Mouse (Mus musculus): ENCODE measurements around the gene Actg1.
A peak's percentile ranks its signal among the peaks of the same experiment; 100 is the strongest.

Actg1 gene

DNA sequence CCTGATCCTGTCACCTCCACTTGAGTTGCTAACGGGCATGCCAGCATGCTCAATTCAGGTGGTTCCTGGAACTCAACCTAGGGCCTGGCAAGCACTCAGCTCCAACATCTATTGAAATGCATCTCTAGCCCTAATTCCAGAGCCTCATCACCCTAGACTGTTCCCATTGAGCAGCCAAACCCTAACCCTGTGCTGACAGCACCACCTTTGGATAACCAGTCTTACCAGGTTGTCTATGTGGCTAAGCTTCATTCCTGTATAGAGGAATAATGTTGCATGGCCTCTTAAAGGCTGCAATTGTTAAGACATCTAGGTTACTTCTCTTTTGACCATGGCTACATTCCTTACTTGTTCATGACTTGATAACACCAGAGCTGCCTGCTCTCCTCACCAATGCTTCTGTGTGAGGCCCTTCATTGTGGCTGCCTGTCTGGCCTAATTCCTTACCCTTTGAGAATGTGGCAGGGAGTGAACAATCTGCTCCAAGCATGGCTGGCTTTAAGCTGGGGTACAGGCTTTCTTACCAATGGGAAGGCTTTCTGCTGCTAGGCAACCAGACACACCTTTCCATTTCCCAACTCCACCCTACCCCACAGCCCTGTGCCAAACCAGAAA lies 3.2 kb downstream of the Actg1 start:
- peak; percentile 80 for DNase-seq (ENCODE audit: low read depth, low spot score)

- peak; percentile 53 for DNase-seq (ENCODE audit: low read depth, low spot score)
Measured at GRCm38 (mm10) chr11:120344310-120344920, 3.9 kb downstream of the Actg1 start.

DNA sequence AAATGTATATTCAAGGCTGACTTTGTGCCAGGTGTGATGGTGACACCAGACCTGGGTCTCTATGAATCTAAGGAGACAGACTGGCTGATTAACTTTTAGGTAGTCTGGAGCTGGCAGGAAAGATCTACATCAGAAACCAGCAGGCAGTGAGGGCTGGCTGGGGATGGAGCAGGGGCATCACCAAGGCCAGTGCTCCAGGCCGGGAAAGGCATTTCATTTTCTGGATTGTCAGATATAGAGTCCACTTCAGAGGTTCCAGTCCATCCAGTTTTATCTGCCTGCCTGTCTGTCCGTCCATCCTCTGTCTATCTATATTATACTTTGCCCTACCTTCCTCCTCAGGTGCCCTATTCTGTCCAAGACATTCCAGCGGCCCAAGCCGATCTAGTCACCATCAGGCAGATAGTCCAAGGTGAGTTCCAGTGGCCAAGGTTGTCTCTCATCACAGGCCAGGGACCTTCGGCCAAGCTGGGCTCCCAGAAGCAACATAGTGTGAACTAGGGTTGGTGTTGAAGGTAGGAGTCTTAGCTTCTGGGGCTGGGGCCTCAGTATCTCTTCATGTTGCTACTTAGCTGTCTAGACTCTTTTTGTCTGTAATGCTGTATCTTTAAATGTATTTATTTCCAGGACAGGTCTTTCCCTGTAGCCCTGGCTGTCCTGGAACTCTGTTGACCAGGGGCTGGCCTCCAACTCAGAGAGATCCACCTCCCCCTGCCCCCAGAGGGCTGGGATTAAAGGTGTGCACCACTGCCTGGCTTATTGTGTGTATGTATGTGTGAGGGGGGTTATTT lies 4.6 kb downstream of the Actg1 start:
- no peak for DNase-seq (ENCODE audit: low read depth, low spot score)

DNA sequence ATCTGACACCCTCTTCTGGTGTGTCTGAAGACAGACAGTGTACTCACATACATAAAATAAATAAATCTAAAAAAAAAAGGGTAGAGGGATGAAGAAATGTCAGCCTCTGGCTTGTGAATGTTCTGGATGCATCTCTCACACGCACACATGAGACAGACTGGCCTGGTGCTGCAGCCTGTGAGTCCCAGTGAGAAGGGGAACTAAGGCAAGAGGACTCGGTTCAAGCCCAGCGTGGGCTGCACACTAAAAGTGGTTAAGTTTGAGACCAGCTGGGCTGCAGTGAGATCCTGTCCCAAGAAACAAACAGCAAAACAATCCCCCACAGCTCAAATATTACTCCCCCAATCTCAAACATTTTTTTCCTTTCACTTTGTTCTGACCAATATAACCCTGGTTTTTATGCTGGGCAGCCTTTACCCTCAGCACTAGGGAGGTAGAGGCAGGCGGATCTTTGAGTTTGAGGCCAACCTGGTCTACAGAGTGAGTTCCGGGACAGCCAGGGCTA lies 5.6 kb downstream of the Actg1 start:
- no peak for DNase-seq (ENCODE audit: low read depth, low spot score)

DNA sequence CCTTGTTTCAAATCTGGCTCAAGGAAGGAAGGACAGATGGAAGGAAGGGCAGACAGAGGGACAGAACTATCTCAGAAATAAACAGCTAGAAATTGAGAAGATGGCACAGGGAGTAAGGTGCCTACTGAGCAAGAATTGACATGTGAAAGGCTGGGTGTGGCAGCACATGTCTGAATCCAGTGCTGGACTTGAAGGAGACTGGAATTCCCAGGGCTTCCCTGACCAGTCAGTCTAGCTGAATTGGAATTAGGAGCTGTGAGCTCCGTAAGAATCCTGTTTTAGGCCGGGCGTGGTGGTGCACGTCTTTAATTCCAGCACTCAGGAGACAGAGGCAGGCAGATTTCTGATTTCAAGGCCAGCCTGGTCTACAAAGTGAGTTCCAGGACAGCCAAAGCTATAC lies 6.7 kb downstream of the Actg1 start:
- no peak for DNase-seq (ENCODE audit: low read depth, low spot score)

GRCm38 (mm10) chr11:120339978-120340513 lies 8.3 kb downstream of the Actg1 start:
- no peak for DNase-seq (ENCODE audit: low read depth, low spot score)

DNA sequence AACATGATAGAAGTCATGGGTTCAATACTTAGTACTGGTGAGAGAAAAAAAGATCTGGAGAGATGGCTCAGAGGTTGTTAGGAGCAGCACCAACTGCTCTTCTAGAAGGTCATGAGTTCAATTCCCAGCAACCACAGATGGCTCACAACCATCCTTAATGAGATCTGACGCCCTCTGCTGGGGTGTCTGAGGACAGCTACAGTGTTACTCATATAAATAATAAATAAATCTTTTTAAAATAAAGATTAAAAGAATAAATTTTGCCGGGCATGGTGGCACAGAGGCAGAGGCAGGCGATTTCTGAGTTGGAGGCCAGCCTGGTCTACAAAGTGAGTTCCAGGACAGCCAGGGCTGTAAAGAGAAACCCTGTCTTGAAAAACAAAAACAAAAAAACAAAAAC lies 9.6 kb downstream of the Actg1 start:
- no peak for DNase-seq (ENCODE audit: low read depth, low spot score)

DNA sequence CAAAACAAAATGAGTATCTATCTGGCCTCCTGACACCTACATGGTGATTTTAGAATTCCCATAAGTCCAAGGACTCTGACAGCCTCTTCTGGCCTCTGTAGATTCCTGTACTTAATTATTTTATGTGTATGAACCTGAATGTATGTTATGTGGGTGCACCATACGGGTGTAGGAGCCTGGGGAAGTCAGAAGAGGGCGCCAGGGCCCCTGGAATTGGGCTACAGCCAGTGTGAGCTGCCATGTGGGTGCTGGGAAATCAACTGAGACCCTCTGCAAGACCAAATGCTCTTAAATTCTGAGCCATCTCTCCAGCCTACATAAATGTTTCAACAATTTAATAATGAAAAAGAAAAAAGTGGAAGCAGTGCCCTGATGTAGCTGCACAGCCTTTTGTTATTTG lies 10.9 kb downstream of the Actg1 start:
- DNase-seq (ENCODE audit: low read depth, low spot score), result peak; percentile 37

GRCm38 (mm10) chr11:120335431-120336021 lies 12.8 kb downstream of the Actg1 start:
- no peak for DNase-seq (ENCODE audit: low read depth, low spot score)

DNA sequence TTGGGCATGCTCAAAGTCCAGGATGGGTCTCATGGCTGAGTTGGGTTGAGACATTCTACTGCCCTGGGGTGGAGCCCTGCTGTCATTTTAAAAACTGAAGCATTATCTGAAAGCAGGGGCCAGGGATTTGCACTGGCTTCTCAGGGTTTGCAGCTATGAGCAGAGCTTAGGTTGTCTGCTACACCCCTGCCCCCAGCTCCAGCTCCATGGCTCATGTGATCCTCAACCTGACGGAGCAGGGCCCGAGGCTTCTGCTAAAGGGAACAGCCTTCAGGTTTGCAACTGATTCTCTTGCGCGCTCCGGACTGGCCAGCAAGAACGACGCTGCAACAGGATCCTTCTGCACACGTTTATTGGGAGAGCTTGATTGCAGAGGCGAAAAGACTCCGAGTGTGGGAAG lies 28.2 kb downstream of the Actg1 start:
- DNase-seq (ENCODE audit: low read depth, low spot score), result no peak

DNA sequence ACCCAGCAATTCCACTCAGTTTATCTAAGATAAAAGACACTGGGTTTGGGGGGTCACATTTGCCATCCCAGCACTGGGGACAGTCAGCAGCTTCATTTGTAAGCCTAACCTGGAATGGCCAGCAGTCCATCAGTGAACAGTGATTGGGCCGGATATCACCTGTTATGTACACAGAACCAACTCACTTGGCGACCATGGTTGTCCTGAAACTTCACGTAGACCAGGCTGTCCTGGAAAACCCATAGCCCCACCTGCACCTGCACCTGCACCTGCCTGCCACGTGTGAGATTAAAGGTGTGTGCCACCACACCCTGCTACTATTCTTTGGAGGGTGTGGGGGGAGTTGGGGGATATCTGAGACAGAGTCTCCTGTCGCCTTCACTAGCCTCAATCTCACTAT lies 29.0 kb downstream of the Actg1 start:
- DNase-seq (ENCODE audit: low read depth, low spot score), result no peak

DNA sequence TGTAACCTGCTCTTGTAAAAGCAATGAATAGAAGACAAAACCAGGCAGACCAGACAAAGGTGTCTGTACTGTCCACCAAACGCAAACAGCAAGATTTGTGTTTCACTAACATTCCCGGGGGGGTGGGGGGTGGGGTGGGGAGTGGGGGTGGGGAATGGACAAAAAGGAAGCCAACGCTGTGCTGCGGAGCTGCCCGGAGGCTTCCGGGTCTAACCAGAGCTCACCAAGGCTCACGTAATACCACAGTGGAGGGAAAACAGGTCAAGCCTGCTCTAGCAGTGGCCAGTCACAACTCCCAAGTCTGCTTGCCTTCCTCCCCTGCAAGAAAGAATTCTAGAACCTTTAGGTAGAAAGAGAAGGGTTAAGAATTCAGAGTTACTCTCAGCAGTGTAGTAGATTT lies 30.9 kb downstream of the Actg1 start:
- no peak for DNase-seq (ENCODE audit: low read depth, low spot score)

DNA sequence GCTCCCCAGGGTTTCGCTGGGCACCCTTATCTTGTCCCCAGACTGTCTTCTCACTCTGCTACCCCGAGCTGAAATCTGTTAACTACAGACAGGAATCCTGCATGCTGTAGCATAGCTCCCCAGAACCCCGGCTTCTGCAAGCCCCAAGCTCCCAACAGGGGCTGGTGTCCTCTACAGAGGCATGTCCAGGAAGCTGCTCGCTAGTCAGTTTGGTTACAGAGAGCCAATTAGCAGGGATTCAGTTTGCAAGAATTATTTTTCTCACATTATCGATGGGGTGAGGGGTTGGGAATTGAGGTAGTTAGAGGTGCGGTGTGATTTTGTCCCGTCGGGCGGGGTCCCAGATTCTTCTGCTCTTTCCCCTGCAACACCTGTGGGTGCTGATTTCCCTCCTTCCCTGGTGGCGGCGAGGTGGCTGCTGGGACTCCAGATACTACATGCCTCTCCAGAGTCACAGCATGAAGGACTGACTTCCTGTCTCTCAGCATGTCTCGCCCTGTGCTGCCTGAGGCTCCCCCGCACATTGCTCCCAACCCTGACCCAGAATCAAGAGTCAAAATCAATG lies 31.6 kb downstream of the Actg1 start:
- DNase-seq (ENCODE audit: low read depth, low spot score), result no peak

- peak; percentile 70 for DNase-seq (ENCODE audit: low read depth, low spot score)
Measured at GRCm38 (mm10) chr11:120315832-120316689, 32.3 kb downstream of the Actg1 start.

- peak; percentile 52 for DNase-seq (ENCODE audit: low read depth, low spot score)
Measured at GRCm38 (mm10) chr11:120315416-120315761, 33.0 kb downstream of the Actg1 start.

DNA sequence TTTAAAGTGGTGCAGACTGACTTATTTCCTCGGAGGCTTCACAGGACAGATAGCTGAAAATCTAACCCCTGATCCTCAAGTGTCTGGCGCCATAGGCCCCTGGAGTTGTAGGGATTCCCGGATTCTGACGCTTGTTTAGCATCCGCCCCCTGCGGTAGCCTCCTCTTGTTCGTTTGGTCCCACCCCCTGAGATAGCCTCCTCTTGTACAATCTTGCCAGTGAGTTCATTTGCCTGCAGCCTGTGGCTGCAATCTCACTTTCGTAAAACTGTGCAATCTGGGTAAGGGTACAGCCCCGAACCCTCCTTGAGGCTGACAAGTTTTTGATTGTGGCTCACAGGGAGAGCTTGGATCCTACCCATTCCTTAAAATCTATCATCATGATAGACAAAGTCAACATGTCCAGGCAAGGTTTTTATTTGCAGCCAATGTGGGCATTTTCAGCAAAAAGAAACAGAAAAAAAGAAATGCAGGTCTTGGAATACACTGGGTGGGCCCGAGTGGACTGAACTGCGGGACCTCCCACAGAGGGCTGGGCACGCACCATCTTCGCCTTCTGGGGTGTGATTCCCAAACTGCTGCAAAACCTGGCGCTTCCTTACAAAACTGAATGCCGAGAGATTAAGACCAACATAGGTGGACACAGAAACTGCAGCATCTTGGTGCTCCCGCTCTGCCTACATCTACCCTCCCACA lies 33.5 kb downstream of the Actg1 start:
- DNase-seq (ENCODE audit: low read depth, low spot score), result peak; percentile 57

DNA sequence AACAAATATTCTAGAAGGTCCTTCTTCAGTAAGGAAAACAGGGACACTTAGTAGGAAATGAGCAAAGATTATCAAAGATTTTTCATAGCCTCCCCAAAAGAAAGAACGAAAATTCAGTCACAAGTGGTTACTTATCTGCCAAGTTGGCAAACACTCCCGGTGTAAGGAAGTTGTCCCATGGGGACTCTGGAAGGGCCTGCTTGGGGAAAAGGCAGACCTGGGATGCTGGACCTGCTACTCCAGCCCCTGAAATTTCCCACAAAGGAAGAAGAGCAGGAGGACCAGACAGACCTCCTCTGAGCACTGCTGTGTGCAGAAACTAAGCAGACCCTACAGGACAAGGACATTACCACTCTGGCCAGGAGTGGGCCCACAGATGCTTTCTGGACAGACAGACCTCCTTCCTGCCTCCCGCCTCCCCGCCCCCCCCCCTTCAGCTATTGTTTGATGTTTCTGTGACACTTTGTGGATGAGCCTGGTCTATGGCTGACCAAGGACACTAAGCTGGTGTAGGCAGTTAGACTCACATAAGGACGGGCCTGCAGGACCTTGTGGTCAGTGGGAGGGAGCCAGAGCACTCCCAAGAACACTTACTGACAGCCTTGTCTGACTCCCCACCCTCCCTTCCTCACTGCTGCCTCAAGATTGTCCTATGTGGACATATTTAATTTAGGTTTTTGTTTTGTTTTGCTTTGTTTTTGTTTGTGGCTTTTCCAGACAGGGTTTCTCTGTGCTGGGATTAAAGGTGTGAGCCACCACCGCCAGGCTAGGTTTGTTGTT lies 34.2 kb downstream of the Actg1 start:
- no peak for DNase-seq (ENCODE audit: low read depth, low spot score)

GRCm38 (mm10) chr11:120312069-120312468 lies 36.3 kb downstream of the Actg1 start:
- DNase-seq (ENCODE audit: low read depth, low spot score), result no peak

GRCm38 (mm10) chr11:120311561-120311960 lies 36.8 kb downstream of the Actg1 start:
- peak; percentile 36 for DNase-seq (ENCODE audit: low read depth, low spot score)
